Mouse (Mus musculus): Measurements from ENCODE around the gene 2410131K14Rik. TPM values are rescaled to one million over a fixed set of nuclear protein-coding genes. Genes with fewer than 3 reads are reported as not detected.

Gene 2410131K14Rik
- polyA plus RNA-seq, 1 experiment from 2014 or later = 13.8 TPM

- H3K4me1 ChIP-seq (ENCODE audit: control insufficient read depth, insufficient read depth, low read length) = no peaks in the 10 kb centered on the region
- no peak overlapping the region for H3K27ac ChIP-seq (replicated peaks; ENCODE audit: low read depth, low read length)
- no peak overlapping the region for H3K4me3 ChIP-seq (ENCODE audit: low read depth, low read length)
- H3K9me3 ChIP-seq (ENCODE audit: control insufficient read depth, low read length) = no peaks in the 10 kb centered on the region
- no peak for DNase-seq (ENCODE audit: low spot score)
- no peaks in the 10 kb centered on the region for H3K36me3 ChIP-seq (ENCODE audit: control insufficient read depth, insufficient read depth, low read length)
- H3K27me3 ChIP-seq (ENCODE audit: control insufficient read depth, insufficient read depth, low read length) = no peaks in the 10 kb centered on the region
- no peak for ATAC-seq (ENCODE audit: insufficient number of reproducible peaks, low FRiP score, low TSS enrichment, low read depth)
- 85% methylated on average over 6 of the region's 6 CpGs for WGBS
- no peak overlapping the region for H3K9ac ChIP-seq (ENCODE audit: low read length)
- no peak overlapping the region for H3K4me2 ChIP-seq (ENCODE audit: low read depth, severe bottlenecking)
These were observed 65.4 kb downstream of the 2410131K14Rik start for GRCm38 (mm10) chr5:118310389-118310788.

- H3K27me3 ChIP-seq (ENCODE audit: control insufficient read depth, insufficient read depth, low read length) = no peaks in the 10 kb centered on the region
- no peak overlapping the region for H3K27ac ChIP-seq (replicated peaks; ENCODE audit: low read depth, low read length)
- no peak overlapping the region for H3K9ac ChIP-seq (ENCODE audit: low read length)
- no peak for DNase-seq (ENCODE audit: low spot score)
- H3K4me1 ChIP-seq (ENCODE audit: control insufficient read depth, insufficient read depth, low read length) = no peaks in the 10 kb centered on the region
- H3K36me3 ChIP-seq (ENCODE audit: control insufficient read depth, insufficient read depth, low read length) = no peaks in the 10 kb centered on the region
- 51% methylated on average over 10 of the region's 10 CpGs for WGBS
- no peaks in the 10 kb centered on the region for H3K9me3 ChIP-seq (ENCODE audit: control insufficient read depth, low read length)
- no peak overlapping the region for H3K4me2 ChIP-seq (ENCODE audit: low read depth, severe bottlenecking)
- no peak for ATAC-seq (ENCODE audit: insufficient number of reproducible peaks, low FRiP score, low TSS enrichment, low read depth)
- no peak overlapping the region for H3K4me3 ChIP-seq (ENCODE audit: low read depth, low read length)
These were observed 66.2 kb downstream of the 2410131K14Rik start for GRCm38 (mm10) chr5:118311251-118311650.

DNA sequence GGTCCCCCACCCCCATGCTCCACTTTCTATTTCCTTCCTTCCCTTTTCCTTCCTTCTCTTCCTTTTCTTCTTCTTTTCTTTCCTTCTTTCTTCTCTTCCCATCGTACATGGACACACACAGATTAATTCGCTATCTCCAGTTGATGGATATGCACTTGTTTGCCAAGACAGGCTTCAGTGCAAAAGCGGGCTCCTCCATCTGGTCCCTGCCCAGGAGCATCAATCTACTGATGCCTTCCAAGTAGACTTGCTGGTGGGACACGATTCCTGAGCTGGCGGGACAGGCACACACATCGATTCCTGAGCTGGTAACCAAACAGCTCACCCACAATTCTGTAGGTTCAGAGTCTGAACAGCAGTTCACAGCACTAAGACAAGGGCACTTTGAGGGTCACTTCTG, 68.7 kb downstream of the 2410131K14Rik start:
- DNase-seq (ENCODE audit: low spot score) = no peak
- Histone ChIP-seq H3K36me3 (ENCODE audit: control insufficient read depth, insufficient read depth, low read length) (no peaks in the 10 kb centered on the region), H3K9me3 (ENCODE audit: control insufficient read depth, low read length) (no peaks in the 10 kb centered on the region), H3K27me3 (ENCODE audit: control insufficient read depth, insufficient read depth, low read length) (no peaks in the 10 kb centered on the region), H3K9ac (ENCODE audit: low read length) (no peak overlapping the region), H3K4me2 (ENCODE audit: low read depth, severe bottlenecking) (no peak overlapping the region), H3K27ac (replicated peaks; ENCODE audit: low read depth, low read length) (no peak overlapping the region), H3K4me3 (ENCODE audit: low read depth, low read length) (no peak overlapping the region), H3K4me1 (ENCODE audit: control insufficient read depth, insufficient read depth, low read length) (peaks cover 7% of the 10 kb centered on the region; the same call in 1 of the 2 replicates)
- 97% methylated on average over 6 of the region's 6 CpGs for WGBS
- ATAC-seq (ENCODE audit: insufficient number of reproducible peaks, low FRiP score, low TSS enrichment, low read depth) = no peak

Other genes starting within 250 kb of the 2410131K14Rik start
- gene Tesc, start 217.5 kb upstream of the 2410131K14Rik start, polyA plus RNA-seq (2014; fragmentation: Nextera tagmentation; extraction: Ambion mirVana) = 0.53 and 0.75 TPM in 2 replicates
- gene Fbxw8, start 89.8 kb upstream of the 2410131K14Rik start, polyA plus RNA-seq (2014; fragmentation: Nextera tagmentation; extraction: Ambion mirVana) = 23.9 and 26.3 TPM in 2 replicates
- gene Hrk, start 80.6 kb upstream of the 2410131K14Rik start, polyA plus RNA-seq (2014; fragmentation: Nextera tagmentation; extraction: Ambion mirVana) = 0.06 TPM in 1 of 2 replicates, not detected in the other
- gene Rnft2, start 111 bp upstream of the 2410131K14Rik start, polyA plus RNA-seq (2014; fragmentation: Nextera tagmentation; extraction: Ambion mirVana) = 4.0 and 5.3 TPM in 2 replicates

Data from limb, embryonic 11.5 days (tissue).